Mouse (Mus musculus) embryonic fibroblast, embryonic 13.5 days (primary cell): ENCODE measurements around the gene Gja8.

Source experiments
- CTCF ChIP-seq: IDR thresholded peaks from 2 replicates; pipeline ENCODE4 v1.5.1; 2011; ENCODE audit warnings: mild to moderate bottlenecking, control low read depth, low read length, moderate library complexity, borderline replicate concordance; ENCODE audit not compliant: insufficient read depth
- POLR2A ChIP-seq: IDR thresholded peaks from 2 replicates; pipeline ENCODE4 v1.6.1; 2011; ENCODE audit warnings: low read depth, mild to moderate bottlenecking, control low read depth, low read length, moderate library complexity

GRCm38 (mm10) chr3:96874808-96875571 is 50.8 kb downstream of the Gja8 start:
- TF ChIP-seq POLR2A (no peak), CTCF (no peak)
